Mouse (Mus musculus) megakaryocyte, adult 5-6 weeks (primary cell): Measurements from ENCODE around the gene Miip. TPM values are rescaled to one million over a fixed set of nuclear protein-coding genes. Genes with fewer than 3 reads are reported as not detected.

Experiments
- total RNA-seq, 2 experiments: library from RNA; stranded (forward) in 1 of 2; stranded (reverse) in 1 of 2; fragments of 153-499, 151-499 nt in 1 of 2; fragments of 221-1000, 200-1000 nt in 1 of 2; gene quantifications; 2 replicates each; pipeline versions ENCODE4 v1.2.3 to v1.2.4; 2015 to 2017

Miip gene
- total RNA-seq, 2 experiments from 2014 or later = 47.8 to 72.5 TPM

Other genes starting within 250 kb of the Miip start
- gene Zfp979, start 226.3 kb downstream of the Miip start, total RNA-seq (2015) = 0.27 and 0.62 TPM in 2 replicates
- gene Zfp979, start 226.3 kb downstream of the Miip start, total RNA-seq (2017) = 0.37 and 0.65 TPM in 2 replicates
- not detected in 2 replicates for gene Zfp534, start 166.3 kb downstream of the Miip start, total RNA-seq (2015)
- not detected in 2 replicates for gene Zfp534, start 166.3 kb downstream of the Miip start, total RNA-seq (2017)
- gene Zfp984, start 59.0 kb downstream of the Miip start, total RNA-seq (2015) = 77.3 and 82.7 TPM in 2 replicates
- 41.7 and 44.5 TPM in 2 replicates for gene Zfp984, start 59.0 kb downstream of the Miip start, total RNA-seq (2017)
- gene Zfp933, start 20.4 kb downstream of the Miip start, total RNA-seq (2015) = 5.4 and 6.5 TPM in 2 replicates
- gene Zfp933, start 20.4 kb downstream of the Miip start, total RNA-seq (2017) = 5.8 and 6.3 TPM in 2 replicates
- gene Fv1, start 163 bp upstream of the Miip start, total RNA-seq (2015) = 2.5 and 6.6 TPM in 2 replicates
- gene Fv1, start 163 bp upstream of the Miip start, total RNA-seq (2017) = 11.5 and 15.3 TPM in 2 replicates
- gene Mfn2, start 35.9 kb upstream of the Miip start, total RNA-seq (2015) = 12.5 and 12.7 TPM in 2 replicates
- gene Mfn2, start 35.9 kb upstream of the Miip start, total RNA-seq (2017) = 15.7 and 17.4 TPM in 2 replicates
- gene Plod1, start 68.0 kb upstream of the Miip start, total RNA-seq (2015) = 10.5 TPM in 2 replicates
- gene Plod1, start 68.0 kb upstream of the Miip start, total RNA-seq (2017) = 22.9 and 25.7 TPM in 2 replicates
- 39.4 and 41.4 TPM in 2 replicates for gene 2510039O18Rik, start 72.1 kb upstream of the Miip start, total RNA-seq (2015)
- gene 2510039O18Rik, start 72.1 kb upstream of the Miip start, total RNA-seq (2017) = 42.1 and 45.5 TPM in 2 replicates
- not detected in 2 replicates for gene Nppb, start 117.0 kb upstream of the Miip start, total RNA-seq (2015)
- not detected in 2 replicates for gene Nppb, start 117.0 kb upstream of the Miip start, total RNA-seq (2017)
- gene Nppa, start 131.9 kb upstream of the Miip start, total RNA-seq (2015) = not detected in 2 replicates
- not detected in 2 replicates for gene Nppa, start 131.9 kb upstream of the Miip start, total RNA-seq (2017)
- gene Clcn6, start 170.0 kb upstream of the Miip start, total RNA-seq (2015) = 5.5 and 7.0 TPM in 2 replicates
- gene Clcn6, start 170.0 kb upstream of the Miip start, total RNA-seq (2017) = 2.7 and 10.1 TPM in 2 replicates
- gene Mthfr, start 170.3 kb upstream of the Miip start, total RNA-seq (2015) = 14.0 and 14.3 TPM in 2 replicates
- gene Mthfr, start 170.3 kb upstream of the Miip start, total RNA-seq (2017) = 10.1 and 15.8 TPM in 2 replicates
- gene Agtrap, start 219.2 kb upstream of the Miip start, total RNA-seq (2015) = 13.8 and 19.0 TPM in 2 replicates
- 31.9 and 36.0 TPM in 2 replicates for gene Agtrap, start 219.2 kb upstream of the Miip start, total RNA-seq (2017)